Mouse (Mus musculus) kidney, adult 2 months (tissue): ENCODE results near the gene Rasgef1c. TPM values are rescaled to one million over a fixed set of nuclear protein-coding genes. Genes with fewer than 3 reads are reported as not detected.
A peak's percentile ranks its signal among the peaks of the same experiment; 100 is the strongest.

ENCODE experiments used
- DNase-seq: peaks from one replicate; pipeline ENCODE4 v3.0.0; 2021
- H3K27ac ChIP-seq: fragments of 200-500 bp; 2 replicates; pipeline ENCODE4 v1.5.1; 2012; ENCODE audit warnings: low read depth, low read length, control low read depth, inconsistent platforms; ENCODE audit not compliant: insufficient read depth
- H3K27me3 ChIP-seq: fragments of 200-500 bp; replicated peaks from 2 replicates; pipeline ENCODE4 v1.6.1; 2012; ENCODE audit warnings: mild to moderate bottlenecking, moderate library complexity, low read length, inconsistent platforms; ENCODE audit not compliant: control insufficient read depth, insufficient read depth
- H3K36me3 ChIP-seq: fragments of 200-500 bp; 2 replicates; pipeline ENCODE4 v1.6.1; 2012; ENCODE audit warnings: mild to moderate bottlenecking, moderate library complexity, low read length, inconsistent platforms; ENCODE audit not compliant: control insufficient read depth, insufficient read depth
- H3K4me1 ChIP-seq: fragments of 200-500 bp; 2 replicates; pipeline ENCODE4 v1.6.1; 2011; ENCODE audit warnings: low read length; ENCODE audit not compliant: control insufficient read depth, insufficient read depth
- H3K4me3 ChIP-seq: fragments of 200-500 bp; 2 replicates; pipeline ENCODE4 v1.5.1; 2011; ENCODE audit warnings: mild to moderate bottlenecking, low read depth, low read length, control low read depth; ENCODE audit not compliant: insufficient read depth
- CTCF ChIP-seq: fragments of 200-500 bp; conservative IDR thresholded peaks from 2 replicates; pipeline ENCODE4 v1.5.1; 2011; ENCODE audit warnings: low read depth, mild to moderate bottlenecking, control low read depth, low read length, moderate library complexity, mixed read lengths; ENCODE audit not compliant: insufficient read depth, insufficient read length
- POLR2A ChIP-seq: fragments of 200-500 bp; IDR thresholded peaks from one replicate; pipeline ENCODE4 v1.6.1; 2011; ENCODE audit warnings: low read depth, low read length, control low read depth
- WGBS: fragments of 180-500 bp; shearing (Covaris S2); methylation state at CpG from one replicate; pipeline ENCODE4 v1.1.7; 2018; 5-methylcytosine and 5-hydroxymethylcytosine counted together
- polyA plus RNA-seq: library from polyadenylated mRNA; depleted of rRNA; stranded (reverse); fragments of >200 nt; gene quantifications from 2 replicates; pipeline ENCODE4 v1.2.3, GENCODE M21; 2012

The Rasgef1c gene
- polyA plus RNA-seq, 1 experiment, result 0.11 TPM

GRCm38 (mm10) chr11:50013016-50013415, 111.4 kb downstream of the Rasgef1c start:
- Histone ChIP-seq H3K36me3 (no peaks in the 10 kb centered on the region), H3K4me3 (no peak overlapping the region), H3K27ac (no peak overlapping the region), H3K4me1 (no peaks in the 10 kb centered on the region), H3K27me3 (no peaks in the 10 kb centered on the region)
- TF ChIP-seq CTCF (no peak), POLR2A (no peak)
- no peak for DNase-seq
- WGBS, result 89% methylated on average over 6 of the region's 6 CpGs

GRCm38 (mm10) chr11:50016503-50016902, 114.9 kb downstream of the Rasgef1c start:
- no peaks in the 10 kb centered on the region for H3K27me3 ChIP-seq
- TF ChIP-seq POLR2A, result no peak
- no peak for TF ChIP-seq CTCF
- H3K4me1 ChIP-seq, result no peaks in the 10 kb centered on the region
- no peak overlapping the region for H3K4me3 ChIP-seq
- H3K27ac ChIP-seq, result no peak overlapping the region
- no peaks in the 10 kb centered on the region for H3K36me3 ChIP-seq
- 54% methylated on average over 5 of the region's 5 CpGs for WGBS
- DNase-seq, result no peak

- H3K36me3 ChIP-seq, result no peaks in the 10 kb centered on the region
- DNase-seq, result no peak
- H3K4me3 ChIP-seq, result no peak overlapping the region
- no peak for TF ChIP-seq POLR2A
- TF ChIP-seq CTCF, result no peak
- H3K27me3 ChIP-seq, result no peaks in the 10 kb centered on the region
- H3K27ac ChIP-seq, result no peak overlapping the region
- 81% methylated on average over 7 of the region's 7 CpGs for WGBS
- no peaks in the 10 kb centered on the region; the same call in 1 of the 2 replicates for H3K4me1 ChIP-seq
Measured at GRCm38 (mm10) chr11:50017511-50017910, 115.9 kb downstream of the Rasgef1c start.

GRCm38 (mm10) chr11:50018848-50019247, 117.2 kb downstream of the Rasgef1c start:
- TF ChIP-seq POLR2A (no peak), CTCF (no peak)
- no peak for DNase-seq
- H3K4me1 ChIP-seq, result no peaks in the 10 kb centered on the region; the same call in 1 of the 2 replicates
- H3K27ac ChIP-seq, result no peak overlapping the region
- H3K36me3 ChIP-seq, result no peaks in the 10 kb centered on the region
- H3K4me3 ChIP-seq, result no peak overlapping the region
- no peaks in the 10 kb centered on the region for H3K27me3 ChIP-seq

GRCm38 (mm10) chr11:50022085-50022484, 120.5 kb downstream of the Rasgef1c start:
- TF ChIP-seq CTCF, result no peak
- no peak for TF ChIP-seq POLR2A
- DNase-seq, result peak; percentile 69
- H3K36me3 ChIP-seq, result no peaks in the 10 kb centered on the region
- H3K4me1 ChIP-seq, result peaks cover 9% of the 10 kb centered on the region
- no peak overlapping the region for H3K27ac ChIP-seq
- 44% methylated on average over 3 of the region's 3 CpGs for WGBS
- no peak overlapping the region for H3K4me3 ChIP-seq
- no peaks in the 10 kb centered on the region for H3K27me3 ChIP-seq

- Histone ChIP-seq H3K4me3 (peak overlapping the region; percentile 83; the same call in 1 of the 2 replicates), H3K4me1 (peaks cover 9% of the 10 kb centered on the region), H3K27me3 (no peaks in the 10 kb centered on the region), H3K36me3 (no peaks in the 10 kb centered on the region), H3K27ac (no peak overlapping the region)
- 34% methylated on average over 6 of the region's 6 CpGs for WGBS
- no peak for DNase-seq
- no peak for TF ChIP-seq CTCF
- TF ChIP-seq POLR2A, result no peak
Measured at GRCm38 (mm10) chr11:50024445-50024832, 122.8 kb downstream of the Rasgef1c start.

- H3K4me1 ChIP-seq, result peaks cover 9% of the 10 kb centered on the region
- H3K27ac ChIP-seq, result peak within 1 kb of the TSS; percentile 99
- H3K4me3 ChIP-seq, result peak within 1 kb of the TSS; percentile 83
- WGBS, result 3% methylated on average over 117 of the region's 129 CpGs
- TF ChIP-seq POLR2A (peak; percentile 18), CTCF (no peak)
- no peaks in the 10 kb centered on the region for H3K27me3 ChIP-seq
- H3K36me3 ChIP-seq, result no peaks in the 10 kb centered on the region
- peak; percentile 98 for DNase-seq
Measured at GRCm38 (mm10) chr11:50024833-50025720, 123.4 kb downstream of the Rasgef1c start, which contains the start of gene Rnf130. Gene Rnf130 (plus strand): TSS chr11:50025346.
